Mouse (Mus musculus): ENCODE results near the gene Megf6.

Gene Megf6

GRCm38 (mm10) chr4:154170506-154171150, at the start of gene Megf6:
TSS of gene Megf6 (plus strand) at chr4:154170730.
- in situ Hi-C loops (cut with MboI, MseI): loop anchor here in 1 of 2 experiments (10.0 kb wide), 1 partner anchor 1666 kb away; no protein-coding TSS in a partner anchor

- in situ Hi-C loops (cut with MboI, MseI): no loop called here
These were observed 48.7 kb upstream of the Megf6 start for GRCm38 (mm10) chr4:154121800-154122199.

GRCm38 (mm10) chr4:154122374-154122773, 48.2 kb upstream of the Megf6 start:
- in situ Hi-C loops (cut with MboI, MseI): no loop called here

GRCm38 (mm10) chr4:154123553-154123952, 47.0 kb upstream of the Megf6 start:
- in situ Hi-C loops (cut with MboI, MseI): no loop called here

- in situ Hi-C loops (cut with MboI, MseI): loop anchor here in 1 of 2 experiments (25.0 kb wide), 2 partner anchors 1462 to 1963 kb away; partner anchors contain the start of genes Espn and Hes2
These were observed 45.3 kb upstream of the Megf6 start for GRCm38 (mm10) chr4:154125202-154125601.

GRCm38 (mm10) chr4:154127273-154127672, 43.3 kb upstream of the Megf6 start:
- in situ Hi-C loops (cut with MboI, MseI): loop anchor here in 1 of 2 experiments (25.0 kb wide), 2 partner anchors 1460 to 1965 kb away; partner anchors contain the start of genes Espn and Hes2

- in situ Hi-C loops (cut with MboI, MseI): loop anchor here in 1 of 2 experiments (25.0 kb wide), 2 partner anchors 1457 to 1968 kb away; partner anchors contain the start of genes Espn and Hes2
These were observed 40.6 kb upstream of the Megf6 start for GRCm38 (mm10) chr4:154129950-154130349.

GRCm38 (mm10) chr4:154131894-154132293, 38.6 kb upstream of the Megf6 start:
- in situ Hi-C loops (cut with MboI, MseI): loop anchor here in 1 of 2 experiments (25.0 kb wide), 2 partner anchors 1455 to 1970 kb away; partner anchors contain the start of genes Espn and Hes2

GRCm38 (mm10) chr4:154134803-154135202, 35.7 kb upstream of the Megf6 start:
- in situ Hi-C loops (cut with MboI, MseI): loop anchor here in 1 of 2 experiments (25.0 kb wide), 2 partner anchors 1452 to 1973 kb away; partner anchors contain the start of genes Espn and Hes2

- in situ Hi-C loops (cut with MboI, MseI): loop anchor here in 1 of 2 experiments (25.0 kb wide), 2 partner anchors 1450 to 1975 kb away; partner anchors contain the start of genes Espn and Hes2
These were observed 33.4 kb upstream of the Megf6 start for GRCm38 (mm10) chr4:154137139-154137538.

- in situ Hi-C loops (cut with MboI, MseI): loop anchor here (10.0 to 25.0 kb wide), 4 partner anchors 175 to 1977 kb away; partner anchors contain the start of genes Espn (in 1 of the 2), Gpr153 (in 1 of the 2) and Hes2 (in 1 of the 2)
These were observed 30.8 kb upstream of the Megf6 start for GRCm38 (mm10) chr4:154139671-154140181.

GRCm38 (mm10) chr4:154140182-154140212, 30.5 kb upstream of the Megf6 start, which contains the start of gene Trp73:
TSS of gene Trp73 (minus strand) at chr4:154140208.
- in situ Hi-C loops (cut with MboI, MseI): loop anchor here (10.0 to 25.0 kb wide), 4 partner anchors 175 to 1978 kb away; partner anchors contain the start of genes Espn (in 1 of the 2), Gpr153 (in 1 of the 2) and Hes2 (in 1 of the 2)

GRCm38 (mm10) chr4:154140213-154141008, 30.1 kb upstream of the Megf6 start:
- in situ Hi-C loops (cut with MboI, MseI): loop anchor here (10.0 to 25.0 kb wide), 4 partner anchors 176 to 1978 kb away; partner anchors contain the start of genes Espn (in 1 of the 2), Gpr153 (in 1 of the 2) and Hes2 (in 1 of the 2)

GRCm38 (mm10) chr4:154141009-154141867, 29.3 kb upstream of the Megf6 start:
- in situ Hi-C loops (cut with MboI, MseI): loop anchor here (10.0 to 25.0 kb wide), 4 partner anchors 176 to 1979 kb away; partner anchors contain the start of genes Espn (in 1 of the 2), Gpr153 (in 1 of the 2) and Hes2 (in 1 of the 2)

- in situ Hi-C loops (cut with MboI, MseI): loop anchor here (10.0 to 25.0 kb wide), 4 partner anchors 178 to 1980 kb away; partner anchors contain the start of genes Espn (in 1 of the 2), Gpr153 (in 1 of the 2) and Hes2 (in 1 of the 2)
These were observed 28.1 kb upstream of the Megf6 start, which contains the start of gene Wrap73 for GRCm38 (mm10) chr4:154142211-154143040. TSS of gene Wrap73 (plus strand) at chr4:154142372.

GRCm38 (mm10) chr4:154144712-154145111, 25.8 kb upstream of the Megf6 start:
- in situ Hi-C loops (cut with MboI, MseI): loop anchor here (10.0 to 25.0 kb wide), 4 partner anchors 180 to 1982 kb away; partner anchors contain the start of genes Espn (in 1 of the 2), Gpr153 (in 1 of the 2) and Hes2 (in 1 of the 2)

- in situ Hi-C loops (cut with MboI, MseI): loop anchor here (10.0 to 25.0 kb wide), 4 partner anchors 182 to 1984 kb away; partner anchors contain the start of genes Espn (in 1 of the 2), Gpr153 (in 1 of the 2) and Hes2 (in 1 of the 2)
These were observed 24.2 kb upstream of the Megf6 start for GRCm38 (mm10) chr4:154146342-154146741.

- in situ Hi-C loops (cut with MboI, MseI): no loop called here
These were observed 16.4 kb upstream of the Megf6 start for GRCm38 (mm10) chr4:154154104-154154503.

- in situ Hi-C loops (cut with MboI, MseI): no loop called here
These were observed 14.5 kb upstream of the Megf6 start for GRCm38 (mm10) chr4:154156050-154156449.
